Comparison of ENCODE assay signal across 8 mouse cellular contexts in the genomic region with DNA sequence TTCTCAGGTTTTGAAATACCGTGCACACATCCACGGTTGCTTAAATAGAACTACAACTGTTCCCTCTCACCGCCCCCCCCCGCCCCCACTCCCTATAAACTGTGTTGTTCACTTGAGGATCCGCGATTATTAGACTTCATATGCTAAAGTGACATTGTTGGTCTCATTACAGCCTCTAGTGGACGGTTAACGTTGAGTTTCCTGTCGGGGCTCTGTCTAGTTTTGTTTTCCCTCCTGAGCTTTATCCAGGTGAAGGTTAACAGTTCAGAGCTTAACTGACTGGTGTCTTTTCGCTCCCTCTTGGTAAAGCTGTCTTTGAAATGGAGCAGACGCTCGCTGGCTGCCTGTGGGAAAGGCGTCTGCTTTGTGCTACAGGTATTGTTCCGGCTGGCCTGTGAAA. TPM values are rescaled to one million over a fixed set of nuclear protein-coding genes. Genes with fewer than 3 reads are reported as not detected.
A peak's percentile ranks its signal among the peaks of the same experiment; 100 is the strongest.
DNase-seq lines count a peak whose midpoint lies in the region; ATAC-seq and TF ChIP-seq lines count a peak whose summit lies in the region.

No protein-coding gene starts in this region.

- no peak for ATAC-seq in forebrain, embryonic 12.5 days (ENCODE audit: low FRiP score)
- ATAC-seq in inflammation-experienced regulatory T-cells, adult 6 months: peak; percentile 35
- no peak for ATAC-seq in lung, embryonic 14.5 days (ENCODE audit: insufficient read depth)

- H3K4me1 ChIP-seq in forebrain, embryonic 12.5 days: peaks cover 36% of the 10 kb centered on the region
- no peaks in the 10 kb centered on the region for H3K4me1 ChIP-seq in lung, embryonic 14.5 days (ENCODE audit: insufficient read depth)

- H3K27me3 ChIP-seq in forebrain, embryonic 12.5 days: peaks cover 14% of the 10 kb centered on the region
- no peaks in the 10 kb centered on the region for H3K27me3 ChIP-seq in lung, embryonic 14.5 days (ENCODE audit: insufficient read depth, low read length)

- H3K4me3 ChIP-seq in forebrain, embryonic 12.5 days (replicated peaks): peak overlapping the region; percentile 80
- peak overlapping the region; percentile 87 for H3K4me3 ChIP-seq in lung, embryonic 14.5 days (ENCODE audit: low read depth, low read length)

- TF ChIP-seq CTCF in lung, embryonic 14.5 days (IDR thresholded peaks at IDR 0.05; ENCODE audit: low read depth): peak; percentile 73

- DNase-seq in adrenal gland, adult (ENCODE audit: inconsistent age in 2 of 2, low spot score in 1 of 2): peak; percentile 28 to 81
- no peak for DNase-seq in adrenal gland, postnatal 25 days
- DNase-seq in T-cell, adult 2 months (ENCODE audit: low spot score): peak; percentile 32
- DNase-seq in lung, embryonic 14.5 days: peak; percentile 82
- DNase-seq in retina, embryonic 14.5 days (ENCODE audit: low spot score): peak; percentile 68
- no peak for DNase-seq in left cerebral cortex, adult 11 months (ENCODE audit: low spot score)

- H3K36me3 ChIP-seq in forebrain, embryonic 12.5 days (replicated peaks): no peaks in the 10 kb centered on the region
- H3K36me3 ChIP-seq in lung, embryonic 14.5 days (ENCODE audit: insufficient read depth): no peaks in the 10 kb centered on the region

- peak overlapping the region; percentile 89 for H3K4me2 ChIP-seq in forebrain, embryonic 12.5 days
- peak overlapping the region; percentile 80 for H3K4me2 ChIP-seq in lung, embryonic 14.5 days

- H3K9me3 ChIP-seq in forebrain, embryonic 12.5 days: no peaks in the 10 kb centered on the region
- no peaks in the 10 kb centered on the region for H3K9me3 ChIP-seq in lung, embryonic 14.5 days (ENCODE audit: low read depth, low read length)

- H3K27ac ChIP-seq in forebrain, embryonic 12.5 days: no peak overlapping the region
- H3K27ac ChIP-seq in lung, embryonic 14.5 days (ENCODE audit: low read depth): no peak overlapping the region

- H3K9ac ChIP-seq in forebrain, embryonic 12.5 days: 0 out of 2 replicates have a peak overlapping the region, but pooled peaks have one; percentile 79
- H3K9ac ChIP-seq in lung, embryonic 14.5 days: no peak overlapping the region; the same call in 1 of the 2 replicates

- WGBS in forebrain, embryonic 12.5 days: under 1% methylated on average over 14 of the region's 14 CpGs
- WGBS in lung, embryonic 14.5 days: 2% methylated on average over 14 of the region's 14 CpGs

RNA-seq across cellular contexts. Expression of a gene that starts 1.8 kb away (rescaled TPM):
- total RNA-seq in adrenal gland, postnatal 25 days (2021): 40.1 and 63.2 TPM in 2 replicates
- polyA plus RNA-seq in forebrain, embryonic 12.5 days (2016; fragmentation: Nextera tagmentation; extraction: Ambion mirVana): 3.7 and 4.0 TPM in 2 replicates
- 10 to 100 TPM; 35.9 to 51.1 (median 39.1) TPM for polyA plus RNA-seq in inflammation-experienced regulatory T-cells, adult 6 months (2017; shearing (Covaris generic))
- polyA plus RNA-seq in lung, embryonic 14.5 days (2014; fragmentation: Nextera tagmentation; extraction: Ambion mirVana): 3.9 and 6.4 TPM in 2 replicates

Comparison
In these comparisons a context has a peak if more than half of its experiments do, and no peak if none do; other contexts are left out.
1. DNase-seq: peak in adrenal gland, adult (2 of 2), T-cell, adult 2 months (single experiment), lung, embryonic 14.5 days (single experiment) and retina, embryonic 14.5 days (single experiment); none in adrenal gland, postnatal 25 days (single experiment) and left cerebral cortex, adult 11 months (single experiment).